Mouse (Mus musculus) kidney, postnatal 0 days (tissue): Measurements from ENCODE around the gene Tedc1. TPM values are rescaled to one million over a fixed set of nuclear protein-coding genes. Genes with fewer than 3 reads are reported as not detected.

Source experiments
- ATAC-seq: fragments of 200-750 bp; cut with Nextera tagmentation; replicated peaks from 2 replicates; pipeline ENCODE4 v1.8.0; 2017; ENCODE audit warnings: low read depth, moderate number of reproducible peaks, moderate TSS enrichment, moderate library complexity; ENCODE audit not compliant: low FRiP score
- DNase-seq: peaks from one replicate; pipeline ENCODE4 v3.0.0-alpha.2; 2016; ENCODE audit warnings: low spot score
- H3K27ac ChIP-seq: fragments of 300-500 bp; sonication (generic); 2 replicates; pipeline ENCODE4 v1.5.1; 2014; ENCODE audit warnings: mild to moderate bottlenecking
- H3K27me3 ChIP-seq: fragments of 300-500 bp; sonication (generic); 2 replicates; pipeline ENCODE4 v1.6.1; 2014; ENCODE audit warnings: low read length, mixed read lengths; ENCODE audit not compliant: insufficient read depth
- H3K36me3 ChIP-seq: fragments of 300-500 bp; sonication (generic); 2 replicates; pipeline ENCODE4 v1.6.1; 2014; ENCODE audit warnings: low read length, mixed read lengths; ENCODE audit not compliant: insufficient read depth
- H3K4me1 ChIP-seq: fragments of 300-500 bp; sonication (generic); replicated peaks from 2 replicates; pipeline ENCODE4 v1.6.1; 2014; ENCODE audit warnings: antibody characterized with exemption, low read length, mixed read lengths; ENCODE audit not compliant: insufficient read depth
- H3K4me2 ChIP-seq: fragments of 300-500 bp; sonication (generic); 2 replicates; pipeline ENCODE4 v1.6.1; 2014; ENCODE audit warnings: mild to moderate bottlenecking, low read length, moderate library complexity, mixed read lengths
- H3K4me3 ChIP-seq: fragments of 300-500 bp; sonication (generic); replicated peaks from 2 replicates; pipeline ENCODE4 v1.5.1; 2014; ENCODE audit warnings: low read depth, low read length
- H3K9ac ChIP-seq: fragments of 300-500 bp; sonication (generic); 2 replicates; pipeline ENCODE4 v1.6.1; 2014; ENCODE audit warnings: low read depth, low read length
- H3K9me3 ChIP-seq: fragments of 300-500 bp; sonication (generic); replicated peaks from 2 replicates; pipeline ENCODE4 v1.6.1; 2016; ENCODE audit warnings: low read length, inconsistent platforms, mixed read lengths
- CTCF ChIP-seq: IDR thresholded peaks from 2 replicates; pipeline ENCODE4 v1.5.1; 2016; ENCODE audit warnings: antibody characterized with exemption, low read depth, mild to moderate bottlenecking, moderate library complexity
- WGBS: fragments of 180-500 bp; shearing (Covaris S2); extraction: QIAGEN DNeasy Blood & Tissue Kit; methylation state at CpG from one replicate; pipeline ENCODE4 v1.1.7; 2014; 5-methylcytosine and 5-hydroxymethylcytosine counted together
- polyA plus RNA-seq: library from polyadenylated mRNA; unstranded; fragments of >200 nt; fragmentation: Nextera tagmentation; extraction: Ambion mirVana; gene quantifications from 2 replicates; pipeline ENCODE4 v1.2.1, GENCODE M21; 2015

The Tedc1 gene
- polyA plus RNA-seq, 1 experiment from 2014 or later = 14.8 TPM

- Histone ChIP-seq H3K9ac (no peak overlapping the region), H3K4me1 (peaks cover 1% of the 10 kb centered on the region; the same call in 1 of the 2 replicates), H3K36me3 (no peaks in the 10 kb centered on the region), H3K9me3 (no peaks in the 10 kb centered on the region), H3K27ac (no peak overlapping the region), H3K4me2 (no peak overlapping the region), H3K4me3 (no peak overlapping the region), H3K27me3 (no peaks in the 10 kb centered on the region; the same call in 1 of the 2 replicates)
- DNase-seq (no peak), ATAC-seq (no peak)
- 48% methylated on average over 4 of the region's 4 CpGs for WGBS
- no peak for TF ChIP-seq CTCF
Measured at GRCm38 (mm10) chr12:113181020-113181419, 24.8 kb downstream of the Tedc1 start.

GRCm38 (mm10) chr12:113184945-113185344 lies 28.7 kb downstream of the Tedc1 start:
- Histone ChIP-seq H3K36me3 (no peaks in the 10 kb centered on the region), H3K4me1 (peaks cover 18% of the 10 kb centered on the region), H3K9ac (no peak overlapping the region), H3K27ac (no peak overlapping the region), H3K27me3 (no peaks in the 10 kb centered on the region; the same call in 1 of the 2 replicates), H3K4me3 (no peak overlapping the region), H3K4me2 (no peak overlapping the region; the same call in 1 of the 2 replicates), H3K9me3 (no peaks in the 10 kb centered on the region)
- ATAC-seq = no peak
- no peak for TF ChIP-seq CTCF
- DNase-seq = no peak
- WGBS = 51% methylated on average over 5 of the region's 5 CpGs

GRCm38 (mm10) chr12:113185442-113186291 lies 29.4 kb downstream of the Tedc1 start, which contains the start of gene Tmem121:
Gene Tmem121, plus strand, starts transcription at chr12:113185930.
- Histone ChIP-seq H3K4me2 (peak within 1 kb of the TSS; percentile 88), H3K27ac (no peak within 1 kb of the TSS), H3K36me3 (no peaks in the 10 kb centered on the region), H3K9ac (peak within 1 kb of the TSS; percentile 52), H3K9me3 (no peaks in the 10 kb centered on the region), H3K4me1 (peaks cover 18% of the 10 kb centered on the region), H3K27me3 (no peaks in the 10 kb centered on the region; the same call in 1 of the 2 replicates), H3K4me3 (peak within 1 kb of the TSS; percentile 52)
- WGBS = 1% methylated on average over 63 of the region's 63 CpGs
- no peak for TF ChIP-seq CTCF
- peak; percentile 33; the same call in 1 of the 2 replicates for ATAC-seq
- DNase-seq = peak; percentile 14

GRCm38 (mm10) chr12:113186326-113187010 lies 30.2 kb downstream of the Tedc1 start:
- WGBS = 45% methylated on average over 12 of the region's 12 CpGs
- no peaks in the 10 kb centered on the region; the same call in 1 of the 2 replicates for H3K27me3 ChIP-seq
- H3K4me1 ChIP-seq = peaks cover 18% of the 10 kb centered on the region
- no peak overlapping the region for H3K27ac ChIP-seq
- TF ChIP-seq CTCF = no peak
- H3K9ac ChIP-seq = peak overlapping the region; percentile 52; the same call in 1 of the 2 replicates
- no peak for ATAC-seq
- H3K9me3 ChIP-seq = no peaks in the 10 kb centered on the region
- peak overlapping the region; percentile 52 for H3K4me3 ChIP-seq
- DNase-seq = no peak
- H3K4me2 ChIP-seq = peak overlapping the region; percentile 88
- H3K36me3 ChIP-seq = no peaks in the 10 kb centered on the region

DNA sequence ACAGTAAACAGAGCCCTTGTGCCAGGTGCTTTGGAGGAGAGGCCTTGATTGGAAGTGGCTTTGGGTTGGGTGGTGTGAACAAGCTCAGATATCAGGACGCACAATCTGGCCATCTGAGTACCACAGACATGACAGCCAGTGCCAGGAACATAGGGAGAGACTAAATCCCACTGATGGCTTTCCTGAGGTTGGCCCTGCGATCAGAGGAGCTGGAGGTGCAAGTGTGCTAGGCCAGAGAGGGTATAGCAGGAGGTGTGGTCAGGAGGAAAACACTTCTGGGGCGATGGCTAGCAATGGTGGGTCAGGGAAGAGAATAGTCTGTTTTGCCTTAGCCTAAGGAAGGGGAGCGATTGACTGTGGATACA lies 30.8 kb downstream of the Tedc1 start:
- H3K9ac ChIP-seq = no peak overlapping the region
- H3K27ac ChIP-seq = no peak overlapping the region
- no peak overlapping the region; the same call in 1 of the 2 replicates for H3K4me3 ChIP-seq
- H3K9me3 ChIP-seq = no peaks in the 10 kb centered on the region
- H3K4me2 ChIP-seq = peak overlapping the region; percentile 73
- DNase-seq (no peak), ATAC-seq (no peak)
- no peak for TF ChIP-seq CTCF
- no peaks in the 10 kb centered on the region for H3K36me3 ChIP-seq
- 41% methylated on average over 4 of the region's 4 CpGs for WGBS
- H3K4me1 ChIP-seq = peaks cover 18% of the 10 kb centered on the region
- no peaks in the 10 kb centered on the region; the same call in 1 of the 2 replicates for H3K27me3 ChIP-seq

DNA sequence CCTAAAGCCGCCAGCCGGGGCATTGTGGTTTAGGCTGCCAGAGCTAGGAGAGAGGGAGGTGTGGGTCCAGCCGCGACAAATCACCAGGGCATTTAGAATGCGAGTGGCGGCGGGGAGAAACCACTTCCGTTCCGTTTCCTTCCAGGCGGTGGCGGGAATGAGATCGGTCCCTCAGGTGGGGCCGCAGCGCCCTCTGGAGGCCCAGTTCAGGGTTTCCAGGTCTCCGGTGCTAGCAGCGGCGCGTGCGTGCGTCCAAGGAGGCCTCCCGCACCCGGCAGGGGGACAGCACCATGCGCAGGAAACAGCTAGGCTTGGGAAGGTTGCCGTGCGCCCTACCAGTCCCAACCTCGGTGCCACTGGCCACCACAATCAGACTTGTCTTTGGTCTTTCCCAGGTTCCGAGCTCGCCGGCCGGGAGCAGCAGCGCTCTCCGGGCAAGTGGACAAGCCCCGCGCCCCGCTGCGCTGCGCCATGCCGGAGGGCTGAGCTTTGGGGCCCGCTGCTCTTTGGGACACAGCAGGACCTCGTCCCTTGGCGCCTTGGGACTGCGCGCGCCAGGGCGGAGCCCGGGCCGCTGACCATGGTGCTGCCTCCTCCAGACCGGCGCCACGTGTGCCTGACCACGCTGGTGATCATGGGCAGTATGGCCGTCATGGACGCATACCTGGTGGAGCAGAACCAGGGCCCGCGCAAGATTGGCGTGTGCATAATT lies 31.5 kb downstream of the Tedc1 start:
- Histone ChIP-seq H3K4me3 (peak overlapping the region; percentile 30), H3K36me3 (no peaks in the 10 kb centered on the region), H3K27me3 (no peaks in the 10 kb centered on the region; the same call in 1 of the 2 replicates), H3K9me3 (no peaks in the 10 kb centered on the region), H3K9ac (no peak overlapping the region), H3K4me2 (peak overlapping the region; percentile 73), H3K27ac (no peak overlapping the region), H3K4me1 (peaks cover 18% of the 10 kb centered on the region)
- 3% methylated on average over 56 of the region's 56 CpGs for WGBS
- TF ChIP-seq CTCF = peak; percentile 80
- ATAC-seq (peak; percentile 74), DNase-seq (peak; percentile 85)
